Mouse (Mus musculus) MEL (cell line): ENCODE results near the gene Fam167b.

ENCODE experiments used
- BHLHE40 ChIP-seq: IDR thresholded peaks from 2 replicates; pipeline ENCODE4 v1.6.1; 2012; ENCODE audit warnings: low read depth, mild to moderate bottlenecking, inconsistent platforms, low read length, improper control_type of control experiment, borderline replicate concordance
- CTCF ChIP-seq, 3 experiments: IDR thresholded peaks in 2 of 3; conservative IDR thresholded peaks in 1 of 3; 2 replicates each; pipeline ENCODE4 v1.5.1; 2011 to 2012; ENCODE audit warnings: low read length in 3 of 3, low read depth in 2 of 3, mild to moderate bottlenecking in 2 of 3, improper control_type of control experiment in 1 of 3, inconsistent platforms in 1 of 3, mixed read lengths in 1 of 3, moderate library complexity in 1 of 3; ENCODE audit not compliant: control insufficient read depth in 1 of 3, insufficient read depth in 1 of 3, poor library complexity in 1 of 3, severe bottlenecking in 1 of 3
- EP300 ChIP-seq, 2 experiments: IDR thresholded peaks; 2 replicates each; pipeline ENCODE4 v1.6.1; 2011; ENCODE audit warnings: improper control_type of control experiment in 2 of 2, low read length in 2 of 2, low read depth in 1 of 2, mild to moderate bottlenecking in 1 of 2
- SMC3 ChIP-seq: IDR thresholded peaks from 2 replicates; pipeline ENCODE4 v1.6.1; 2011; ENCODE audit warnings: low read depth, low read length, improper control_type of control experiment
- TBP ChIP-seq: IDR thresholded peaks from 2 replicates; pipeline ENCODE4 v1.8.0; 2011; ENCODE audit warnings: low read depth, low read length, improper control_type of control experiment
- ZNF384 ChIP-seq: IDR thresholded peaks from 2 replicates; pipeline ENCODE4 v1.6.1; 2012; ENCODE audit warnings: low read depth, mild to moderate bottlenecking, inconsistent platforms, low read length, improper control_type of control experiment

DNA sequence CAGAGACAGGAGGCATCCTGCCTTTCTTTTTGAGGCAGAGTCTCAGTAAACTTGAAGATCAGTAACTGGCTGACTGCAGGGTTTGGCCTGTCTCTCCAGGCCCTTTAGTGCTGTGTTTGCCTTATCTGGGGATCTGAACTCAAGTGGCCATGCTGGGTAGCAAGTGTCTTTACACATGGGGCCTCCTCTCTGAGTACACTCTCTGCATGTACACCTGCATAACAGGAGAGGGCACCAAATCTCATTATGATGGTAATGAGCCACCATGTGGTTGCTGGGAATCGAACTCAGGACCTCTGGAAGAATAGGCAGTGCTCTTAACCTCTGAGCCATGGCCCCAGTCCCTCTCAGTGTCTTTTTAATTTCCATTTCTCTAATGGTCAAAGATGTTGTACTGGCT, 3.9 kb upstream of the Fam167b start:
- TF ChIP-seq SMC3 (peak; percentile 32; the same call in 1 of the 2 replicates), CTCF (IDR thresholded peaks at IDR 0.05 in 2 of 3, conservative IDR thresholded peaks at IDR 0.05 in 1 of 3; ENCODE audit: control insufficient read depth in 1 of 3, insufficient read depth in 1 of 3, low read depth in 2 of 3, low read length in 3 of 3, poor library complexity in 1 of 3, severe bottlenecking in 1 of 3) (peak; percentile 30 to 62 (median 39)), BHLHE40 (no peak), ZNF384 (no peak), TBP (no peak), EP300 (IDR thresholded peaks at IDR 0.05; ENCODE audit: low read depth in 1 of 2, low read length in 2 of 2) (no peak)
